8 mouse cellular contexts compared by ENCODE assay signal in genomic region chr5:71699696-71700467, GRCm38 (mm10). TPM values are rescaled to one million over a fixed set of nuclear protein-coding genes. Genes with fewer than 3 reads are reported as not detected.
DNase-seq lines count a peak whose midpoint lies in the region; ATAC-seq and TF ChIP-seq lines count a peak whose summit lies in the region.

No protein-coding gene starts in this region.

- intact Hi-C loops in left cerebral cortex, postnatal 14 days (cut with DNase I): loop anchor here (10.0 kb wide), 1 partner anchor 195 kb away; no protein-coding TSS in a partner anchor

- no peak overlapping the region for H3K9ac ChIP-seq in intestine, postnatal 0 days (ENCODE audit: low read depth, low read length)
- peak overlapping the region; percentile 50 for H3K9ac ChIP-seq in midbrain, postnatal 0 days (replicated peaks; ENCODE audit: low read length, poor library complexity, severe bottlenecking)

- TF ChIP-seq CTCF in intestine, postnatal 0 days (IDR thresholded peaks at IDR 0.05; ENCODE audit: low read depth): no peak
- TF ChIP-seq CTCF in midbrain, postnatal 0 days (IDR thresholded peaks at IDR 0.05): no peak

- peak overlapping the region; percentile 40 for H3K4me3 ChIP-seq in intestine, postnatal 0 days (ENCODE audit: low read depth, low read length)
- peak overlapping the region; percentile 49 for H3K4me3 ChIP-seq in midbrain, postnatal 0 days (ENCODE audit: low read depth, low read length)

- peaks cover 15% of the 10 kb centered on the region for H3K27me3 ChIP-seq in intestine, postnatal 0 days (replicated peaks; ENCODE audit: control insufficient read depth, insufficient read depth, low read length)
- no peaks in the 10 kb centered on the region for H3K27me3 ChIP-seq in midbrain, postnatal 0 days (ENCODE audit: insufficient read depth, low read length)

- 0 out of 2 replicates have a peak, but pooled peaks cover 3% of the 10 kb centered on the region for H3K4me1 ChIP-seq in intestine, postnatal 0 days (replicated peaks; ENCODE audit: control insufficient read depth, insufficient read depth, low read length)
- H3K4me1 ChIP-seq in midbrain, postnatal 0 days (ENCODE audit: insufficient read depth, low read length): no peaks in the 10 kb centered on the region

- no peak overlapping the region for H3K27ac ChIP-seq in intestine, postnatal 0 days (ENCODE audit: low read depth, low read length)
- peak overlapping the region; percentile 69; the same call in 1 of the 2 replicates for H3K27ac ChIP-seq in midbrain, postnatal 0 days (ENCODE audit: low read depth, low read length)

- H3K36me3 ChIP-seq in intestine, postnatal 0 days (ENCODE audit: control insufficient read depth, insufficient read depth): no peaks in the 10 kb centered on the region
- H3K36me3 ChIP-seq in midbrain, postnatal 0 days (ENCODE audit: insufficient read depth, low read length): no peaks in the 10 kb centered on the region

- no peaks in the 10 kb centered on the region for H3K9me3 ChIP-seq in intestine, postnatal 0 days (ENCODE audit: control insufficient read depth)
- no peaks in the 10 kb centered on the region for H3K9me3 ChIP-seq in midbrain, postnatal 0 days (ENCODE audit: low read length)

- WGBS in intestine, postnatal 0 days: under 1% methylated on average over 19 of the region's 19 CpGs
- under 1% methylated on average over 19 of the region's 19 CpGs for WGBS in midbrain, postnatal 0 days

- H3K4me2 ChIP-seq in intestine, postnatal 0 days (replicated peaks; ENCODE audit: low read depth): peak overlapping the region; percentile 75
- peak overlapping the region; percentile 54 for H3K4me2 ChIP-seq in midbrain, postnatal 0 days (ENCODE audit: low read depth, low read length, poor library complexity, severe bottlenecking)

- no peak for ATAC-seq in intestine, postnatal 0 days
- no peak for ATAC-seq in midbrain, postnatal 0 days (ENCODE audit: low FRiP score)

- peak; percentile 27 to 34 for DNase-seq in adrenal gland, adult 18-20 months (ENCODE audit: low spot score in 2 of 2)
- DNase-seq in cerebellum, postnatal 10 days: peak; percentile 77 to 82
- peak; percentile 37 to 68 for DNase-seq in frontal cortex, postnatal 10 days (ENCODE audit: low spot score in 2 of 2)
- DNase-seq in left cerebral cortex, postnatal 14 days (ENCODE audit: low spot score in 2 of 2): peak; percentile 78 to 79
- peak; percentile 84 for DNase-seq in midbrain, postnatal 0 days (ENCODE audit: low spot score)
- DNase-seq in urinary bladder, postnatal 36 days (ENCODE audit: low spot score in 2 of 2): peak; percentile 3 to 25
- DNase-seq in thymus, postnatal 4 days: no peak

RNA-seq across cellular contexts. Expression of gene Gabra4, which starts 41.8 kb away (rescaled TPM):
- under 1 TPM; 0.10 to 0.22 TPM for total RNA-seq in adrenal gland, adult 18-20 months (2021)
- polyA plus RNA-seq in intestine, postnatal 0 days (2015; fragmentation: Nextera tagmentation; extraction: Ambion mirVana): 0.18 TPM in 2 replicates
- 100 to 1,000 TPM; 100 to 117 TPM for total RNA-seq in left cerebral cortex, postnatal 14 days (2021)
- 17.0 and 18.9 TPM in 2 replicates for total RNA-seq in midbrain, postnatal 0 days (2014; rRNA removed)
- polyA plus RNA-seq in midbrain, postnatal 0 days (2015; fragmentation: Nextera tagmentation; extraction: Ambion mirVana): 22.2 and 22.5 TPM in 2 replicates

RNA-seq across cellular contexts. Expression of gene Gabrb1, which starts 42.0 kb away (rescaled TPM):
- under 1 TPM; 0.03 to 0.16 TPM for total RNA-seq in adrenal gland, adult 18-20 months (2021)
- 0.03 and 0.16 TPM in 2 replicates for polyA plus RNA-seq in intestine, postnatal 0 days (2015; fragmentation: Nextera tagmentation; extraction: Ambion mirVana)
- 10 to 100 TPM; 91.5 to 93.6 TPM for total RNA-seq in left cerebral cortex, postnatal 14 days (2021)
- 15.3 and 21.2 TPM in 2 replicates for total RNA-seq in midbrain, postnatal 0 days (2014; rRNA removed)
- 43.6 and 46.6 TPM in 2 replicates for polyA plus RNA-seq in midbrain, postnatal 0 days (2015; fragmentation: Nextera tagmentation; extraction: Ambion mirVana)

Comparison
In these comparisons a context has a peak if more than half of its experiments do, and no peak if none do; other contexts are left out.
1. RNA of gene Gabra4, which starts 41.8 kb away (total RNA-seq): 100 to 117 TPM in left cerebral cortex, postnatal 14 days and 17.0 to 18.9 TPM in midbrain, postnatal 0 days; 0.10 to 0.22 TPM in adrenal gland, adult 18-20 months; every median in the first group is over 10 times any median in the second.
2. RNA of gene Gabrb1, which starts 42.0 kb away (total RNA-seq): 91.5 to 93.6 TPM in left cerebral cortex, postnatal 14 days and 15.3 to 21.2 TPM in midbrain, postnatal 0 days; 0.03 to 0.16 TPM in adrenal gland, adult 18-20 months; every median in the first group is over 10 times any median in the second.